Mouse (Mus musculus) midbrain, postnatal 0 days (tissue): ENCODE measurements around the gene Grb2. TPM values are rescaled to one million over a fixed set of nuclear protein-coding genes. Genes with fewer than 3 reads are reported as not detected.

Source experiments
- ATAC-seq: fragments of 200-750 bp; cut with Nextera tagmentation; 2 replicates; pipeline ENCODE4 v1.8.0; 2017; ENCODE audit warnings: moderate number of reproducible peaks, mild to moderate bottlenecking, moderate TSS enrichment, moderate library complexity; ENCODE audit not compliant: low FRiP score
- DNase-seq: peaks from one replicate; pipeline ENCODE4 v3.0.0-alpha.2; 2015; ENCODE audit warnings: low spot score
- H3K27ac ChIP-seq: fragments of 300-500 bp; sonication (generic); 2 replicates; pipeline ENCODE4 v1.5.1; 2014; ENCODE audit warnings: low read depth, mild to moderate bottlenecking, low read length, mixed read lengths
- H3K27me3 ChIP-seq: fragments of 300-500 bp; sonication (generic); 2 replicates; pipeline ENCODE4 v1.6.1; 2014; ENCODE audit warnings: low read length, control low read depth, mixed read lengths; ENCODE audit not compliant: insufficient read depth
- H3K36me3 ChIP-seq: fragments of 300-500 bp; sonication (generic); 2 replicates; pipeline ENCODE4 v1.6.1; 2014; ENCODE audit warnings: low read length, control low read depth, mixed read lengths; ENCODE audit not compliant: insufficient read depth
- H3K4me1 ChIP-seq: fragments of 300-500 bp; sonication (generic); 2 replicates; pipeline ENCODE4 v1.6.1; 2014; ENCODE audit warnings: mild to moderate bottlenecking, control low read depth, antibody characterized with exemption, low read length, mixed read lengths; ENCODE audit not compliant: insufficient read depth
- H3K4me2 ChIP-seq: fragments of 300-500 bp; sonication (generic); 2 replicates; pipeline ENCODE4 v1.6.1; 2014; ENCODE audit warnings: low read depth, mild to moderate bottlenecking, low read length, mixed read lengths; ENCODE audit not compliant: poor library complexity, severe bottlenecking
- H3K4me3 ChIP-seq: fragments of 300-500 bp; sonication (generic); 2 replicates; pipeline ENCODE4 v1.5.1; 2014; ENCODE audit warnings: low read depth, mild to moderate bottlenecking, low read length, moderate library complexity
- H3K9ac ChIP-seq: fragments of 300-500 bp; sonication (generic); replicated peaks from 2 replicates; pipeline ENCODE4 v1.6.1; 2014; ENCODE audit warnings: mild to moderate bottlenecking, low read length, moderate library complexity, mixed read lengths; ENCODE audit not compliant: poor library complexity, severe bottlenecking
- H3K9me3 ChIP-seq: fragments of 300-500 bp; sonication (generic); 2 replicates; pipeline ENCODE4 v1.6.1; 2016; ENCODE audit warnings: low read length, control low read depth
- CTCF ChIP-seq: IDR thresholded peaks from 2 replicates; pipeline ENCODE4 v1.5.1; 2016; ENCODE audit warnings: antibody characterized with exemption, mild to moderate bottlenecking
- WGBS: fragments of 180-500 bp; shearing (Covaris S2); extraction: QIAGEN DNeasy Blood & Tissue Kit; methylation state at CpG from one replicate; pipeline ENCODE4 v1.1.7; 2014; 5-methylcytosine and 5-hydroxymethylcytosine counted together
- polyA plus RNA-seq: library from polyadenylated mRNA; unstranded; fragments of >200 nt; fragmentation: Nextera tagmentation; extraction: Ambion mirVana; gene quantifications from 2 replicates; pipeline ENCODE4 v1.2.1, GENCODE M21; 2015
- total RNA-seq: library from RNA; depleted of rRNA; stranded (reverse); fragments of >200 nt; gene quantifications from 2 replicates; pipeline ENCODE4 v1.2.3, GENCODE M21; 2014; rRNA removed

The Grb2 gene
- total and polyA plus RNA-seq, 2 experiments from 2014 or later, result 85.8 to 158 TPM

DNA sequence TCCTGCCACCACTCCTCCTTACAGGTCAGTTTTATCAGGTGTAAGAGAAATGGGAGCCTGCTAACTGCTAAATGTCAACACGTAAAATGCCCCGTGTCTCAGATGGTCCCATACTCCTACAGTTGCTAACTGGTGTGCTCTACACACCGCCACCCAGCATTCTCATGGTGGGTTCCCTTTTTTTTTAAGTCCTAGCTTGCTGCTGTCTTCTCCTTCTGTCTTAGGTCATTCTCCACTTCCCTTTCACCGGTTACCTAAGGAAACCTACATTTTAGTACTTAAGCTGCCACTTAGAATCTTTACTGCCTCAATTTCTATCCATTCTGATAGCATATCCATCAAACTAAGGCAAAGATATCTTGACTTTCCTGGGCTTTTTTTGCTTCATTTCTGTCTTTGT is 107.2 kb downstream of the Grb2 start:
- 96% methylated on average over 4 of the region's 4 CpGs for WGBS
- no peak for ATAC-seq

DNA sequence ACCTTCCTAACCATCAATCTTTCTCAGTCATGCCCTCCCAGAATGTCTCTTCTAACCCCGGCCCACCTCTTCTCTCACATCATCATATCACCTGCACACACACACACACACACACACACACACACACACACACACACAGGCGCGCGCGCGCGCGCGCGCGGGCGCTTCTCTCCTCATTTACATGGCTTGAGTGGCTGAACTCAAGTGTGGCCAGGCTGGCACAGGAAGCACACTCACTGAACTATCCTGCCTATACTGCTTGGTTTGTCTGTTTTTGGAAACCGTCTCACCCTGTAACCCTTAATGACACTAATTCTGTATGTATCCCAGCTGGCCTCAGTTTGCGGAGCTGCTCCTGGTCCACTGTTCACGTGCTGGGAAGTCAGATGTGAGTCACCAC is 107.7 kb downstream of the Grb2 start:
- Histone ChIP-seq H3K36me3 (peaks cover 10% of the 10 kb centered on the region), H3K4me1 (peaks cover 5% of the 10 kb centered on the region), H3K27ac (no peak overlapping the region), H3K4me3 (no peak overlapping the region), H3K4me2 (no peak overlapping the region), H3K9ac (no peak overlapping the region), H3K9me3 (no peaks in the 10 kb centered on the region), H3K27me3 (no peaks in the 10 kb centered on the region)
- 98% methylated on average over 15 of the region's 15 CpGs for WGBS
- no peak for DNase-seq
- ATAC-seq, result no peak
- no peak for TF ChIP-seq CTCF

More for the DNA sequence above, 107.2 kb downstream of the Grb2 start:
- no peak for TF ChIP-seq CTCF
- no peak for DNase-seq
- Histone ChIP-seq H3K9me3 (no peaks in the 10 kb centered on the region), H3K36me3 (peaks cover 14% of the 10 kb centered on the region), H3K4me3 (no peak overlapping the region), H3K27me3 (no peaks in the 10 kb centered on the region), H3K9ac (no peak overlapping the region), H3K4me1 (peaks cover 5% of the 10 kb centered on the region), H3K27ac (no peak overlapping the region), H3K4me2 (no peak overlapping the region)

DNA sequence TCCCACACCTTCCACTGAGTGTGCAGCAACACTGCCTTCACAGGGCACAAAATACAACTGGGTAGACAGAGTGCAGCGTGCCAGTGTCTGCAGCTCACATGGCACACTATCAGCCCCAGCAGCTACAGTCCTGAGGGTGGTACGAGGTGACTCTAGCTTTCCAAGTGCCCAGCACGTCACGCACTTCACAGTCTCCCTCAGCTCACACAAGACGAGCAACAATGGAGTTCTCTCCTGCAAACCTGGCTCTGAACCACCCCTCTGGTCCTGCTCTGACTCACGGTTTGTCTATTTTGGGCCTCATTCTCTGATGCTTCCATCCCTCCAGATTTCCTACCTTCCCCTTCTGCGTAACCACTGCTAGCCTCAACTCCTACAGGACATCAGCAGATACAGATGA is 108.7 kb downstream of the Grb2 start:
- TF ChIP-seq CTCF, result no peak
- Histone ChIP-seq H3K27ac (no peak overlapping the region), H3K4me1 (peaks cover 5% of the 10 kb centered on the region), H3K36me3 (peaks cover 10% of the 10 kb centered on the region), H3K4me2 (no peak overlapping the region), H3K4me3 (no peak overlapping the region), H3K27me3 (no peaks in the 10 kb centered on the region), H3K9me3 (no peaks in the 10 kb centered on the region), H3K9ac (no peak overlapping the region)
- ATAC-seq, result no peak
- WGBS, result 93% methylated on average over 7 of the region's 7 CpGs
- DNase-seq, result no peak

DNA sequence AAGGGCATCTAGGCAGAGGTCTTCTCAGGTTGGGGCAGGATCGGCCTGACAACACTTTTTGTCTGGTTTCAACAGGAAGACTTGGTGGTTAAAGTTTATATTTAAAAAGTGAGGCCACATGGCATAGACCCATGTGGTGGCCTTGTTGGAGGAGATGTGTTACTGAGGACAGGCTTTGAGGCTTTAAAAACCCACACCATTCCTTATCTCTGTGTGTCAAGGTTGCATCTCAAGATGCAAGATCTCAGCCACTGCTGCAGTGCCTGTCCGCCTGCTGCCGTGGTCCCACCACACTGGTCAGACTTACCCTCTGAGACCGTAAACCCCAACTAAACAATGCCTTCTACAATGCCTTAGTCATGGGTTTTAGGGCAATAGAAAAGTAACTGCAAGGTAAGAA is 110.1 kb downstream of the Grb2 start:
- no peak overlapping the region for H3K4me2 ChIP-seq
- peaks cover 5% of the 10 kb centered on the region for H3K4me1 ChIP-seq
- 88% methylated on average over 4 of the region's 4 CpGs for WGBS
- H3K4me3 ChIP-seq, result no peak overlapping the region
- H3K36me3 ChIP-seq, result peaks cover 21% of the 10 kb centered on the region
- H3K9ac ChIP-seq, result no peak overlapping the region
- no peaks in the 10 kb centered on the region for H3K9me3 ChIP-seq
- H3K27ac ChIP-seq, result no peak overlapping the region
- DNase-seq (no peak), ATAC-seq (no peak)
- H3K27me3 ChIP-seq, result no peaks in the 10 kb centered on the region
- no peak for TF ChIP-seq CTCF

DNA sequence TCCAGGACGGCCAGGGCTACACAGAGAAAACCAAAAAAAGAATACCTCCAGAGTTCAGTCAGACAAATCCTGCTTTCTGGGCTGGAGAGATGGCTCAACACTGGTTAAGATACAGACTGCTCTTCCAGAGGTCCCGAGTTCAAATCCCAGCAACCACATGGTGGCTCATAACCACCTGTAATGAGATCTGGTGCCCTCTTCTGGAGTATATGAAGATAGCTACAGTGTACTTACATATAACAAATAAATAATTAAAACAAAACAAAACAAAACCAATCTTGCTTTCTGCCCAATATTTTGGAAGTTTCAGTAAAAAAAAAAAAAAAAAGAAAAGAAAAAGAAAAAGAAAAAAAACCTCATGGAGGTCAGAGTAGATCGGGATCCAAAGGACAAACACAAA is 113.2 kb downstream of the Grb2 start:
- H3K4me3 ChIP-seq, result no peak overlapping the region
- ATAC-seq, result no peak
- no peaks in the 10 kb centered on the region for H3K4me1 ChIP-seq
- H3K9me3 ChIP-seq, result no peaks in the 10 kb centered on the region
- no peak overlapping the region for H3K4me2 ChIP-seq
- H3K27me3 ChIP-seq, result no peaks in the 10 kb centered on the region
- H3K27ac ChIP-seq, result no peak overlapping the region
- no peak for DNase-seq
- no peak overlapping the region for H3K9ac ChIP-seq
- H3K36me3 ChIP-seq, result peaks cover 46% of the 10 kb centered on the region
- 96% methylated on average over 3 of the region's 3 CpGs for WGBS
- peak; percentile 36 for TF ChIP-seq CTCF

Other genes with a start within 250 kb of the Grb2 start
- gene Slc16a5, start 246.1 kb downstream of the Grb2 start, total RNA-seq, result not detected in 2 replicates
- 0.21 and 0.23 TPM in 2 replicates for gene Slc16a5, start 246.1 kb downstream of the Grb2 start, polyA plus RNA-seq
- 9.0 and 14.0 TPM in 2 replicates for gene Armc7, start 232.9 kb downstream of the Grb2 start, total RNA-seq
- gene Armc7, start 232.9 kb downstream of the Grb2 start, polyA plus RNA-seq, result 12.9 and 13.4 TPM in 2 replicates
- gene Nt5c, start 216.7 kb downstream of the Grb2 start, total RNA-seq, result 85.3 and 91.1 TPM in 2 replicates
- 131 and 133 TPM in 2 replicates for gene Nt5c, start 216.7 kb downstream of the Grb2 start, polyA plus RNA-seq
- gene Jpt1, start 194.2 kb downstream of the Grb2 start, total RNA-seq, result 744 and 761 TPM in 2 replicates
- 1,252 and 1,259 TPM in 2 replicates for gene Jpt1, start 194.2 kb downstream of the Grb2 start, polyA plus RNA-seq
- gene Sumo2, start 172.3 kb downstream of the Grb2 start, total RNA-seq, result 543 and 643 TPM in 2 replicates
- 972 and 1,028 TPM in 2 replicates for gene Sumo2, start 172.3 kb downstream of the Grb2 start, polyA plus RNA-seq
- 49.5 and 59.5 TPM in 2 replicates for gene Nup85, start 144.2 kb downstream of the Grb2 start, total RNA-seq
- 75.6 and 80.3 TPM in 2 replicates for gene Nup85, start 144.2 kb downstream of the Grb2 start, polyA plus RNA-seq
- gene Mrps7, start 104.7 kb downstream of the Grb2 start, total RNA-seq, result 37.9 and 39.6 TPM in 2 replicates
- gene Mrps7, start 104.7 kb downstream of the Grb2 start, polyA plus RNA-seq, result 77.8 and 81.8 TPM in 2 replicates
- gene Gga3, start 104.5 kb downstream of the Grb2 start, total RNA-seq, result 34.5 and 42.3 TPM in 2 replicates
- gene Gga3, start 104.5 kb downstream of the Grb2 start, polyA plus RNA-seq, result 20.5 and 22.6 TPM in 2 replicates
- 13.6 and 13.7 TPM in 2 replicates for gene Mif4gd, start 95.6 kb downstream of the Grb2 start, total RNA-seq
- gene Mif4gd, start 95.6 kb downstream of the Grb2 start, polyA plus RNA-seq, result 15.7 and 17.7 TPM in 2 replicates
- 33.7 and 35.7 TPM in 2 replicates for gene Slc25a19, start 80.3 kb downstream of the Grb2 start, total RNA-seq
- 44.9 and 49.6 TPM in 2 replicates for gene Slc25a19, start 80.3 kb downstream of the Grb2 start, polyA plus RNA-seq
- gene Tmem94, start 56.8 kb upstream of the Grb2 start, total RNA-seq, result 26.5 and 32.7 TPM in 2 replicates
- gene Tmem94, start 56.8 kb upstream of the Grb2 start, polyA plus RNA-seq, result 14.6 and 15.9 TPM in 2 replicates
- gene Caskin2, start 105.0 kb upstream of the Grb2 start, total RNA-seq, result 18.5 and 27.9 TPM in 2 replicates
- gene Caskin2, start 105.0 kb upstream of the Grb2 start, polyA plus RNA-seq, result 7.2 and 8.3 TPM in 2 replicates
- gene Tsen54, start 106.1 kb upstream of the Grb2 start, total RNA-seq, result 25.0 and 27.7 TPM in 2 replicates
- gene Tsen54, start 106.1 kb upstream of the Grb2 start, polyA plus RNA-seq, result 14.8 and 15.5 TPM in 2 replicates
- 0.99 and 1.0 TPM in 2 replicates for gene Llgl2, start 115.5 kb upstream of the Grb2 start, total RNA-seq
- 0.51 and 0.81 TPM in 2 replicates for gene Llgl2, start 115.5 kb upstream of the Grb2 start, polyA plus RNA-seq
- not detected in 2 replicates for gene Myo15b, start 149.8 kb upstream of the Grb2 start, total RNA-seq
- 0.09 and 0.29 TPM in 2 replicates for gene Myo15b, start 149.8 kb upstream of the Grb2 start, polyA plus RNA-seq
- not detected in 2 replicates for gene Smim5, start 191.4 kb upstream of the Grb2 start, total RNA-seq
- gene Smim5, start 191.4 kb upstream of the Grb2 start, polyA plus RNA-seq, result 1.3 and 1.5 TPM in 2 replicates
- not detected in 2 replicates for gene Smim6, start 203.4 kb upstream of the Grb2 start, total RNA-seq
- 0.26 TPM in 1 of 2 replicates, not detected in the other for gene Smim6, start 203.4 kb upstream of the Grb2 start, polyA plus RNA-seq
- gene Sap30bp, start 224.7 kb upstream of the Grb2 start, total RNA-seq, result 44.3 and 46.4 TPM in 2 replicates
- gene Sap30bp, start 224.7 kb upstream of the Grb2 start, polyA plus RNA-seq, result 43.3 and 54.3 TPM in 2 replicates
- gene Recql5, start 224.9 kb upstream of the Grb2 start, total RNA-seq, result 18.9 and 20.4 TPM in 2 replicates
- 8.0 and 10.5 TPM in 2 replicates for gene Recql5, start 224.9 kb upstream of the Grb2 start, polyA plus RNA-seq